ENCODE assay signal across 8 mouse cellular contexts in the genomic region with DNA sequence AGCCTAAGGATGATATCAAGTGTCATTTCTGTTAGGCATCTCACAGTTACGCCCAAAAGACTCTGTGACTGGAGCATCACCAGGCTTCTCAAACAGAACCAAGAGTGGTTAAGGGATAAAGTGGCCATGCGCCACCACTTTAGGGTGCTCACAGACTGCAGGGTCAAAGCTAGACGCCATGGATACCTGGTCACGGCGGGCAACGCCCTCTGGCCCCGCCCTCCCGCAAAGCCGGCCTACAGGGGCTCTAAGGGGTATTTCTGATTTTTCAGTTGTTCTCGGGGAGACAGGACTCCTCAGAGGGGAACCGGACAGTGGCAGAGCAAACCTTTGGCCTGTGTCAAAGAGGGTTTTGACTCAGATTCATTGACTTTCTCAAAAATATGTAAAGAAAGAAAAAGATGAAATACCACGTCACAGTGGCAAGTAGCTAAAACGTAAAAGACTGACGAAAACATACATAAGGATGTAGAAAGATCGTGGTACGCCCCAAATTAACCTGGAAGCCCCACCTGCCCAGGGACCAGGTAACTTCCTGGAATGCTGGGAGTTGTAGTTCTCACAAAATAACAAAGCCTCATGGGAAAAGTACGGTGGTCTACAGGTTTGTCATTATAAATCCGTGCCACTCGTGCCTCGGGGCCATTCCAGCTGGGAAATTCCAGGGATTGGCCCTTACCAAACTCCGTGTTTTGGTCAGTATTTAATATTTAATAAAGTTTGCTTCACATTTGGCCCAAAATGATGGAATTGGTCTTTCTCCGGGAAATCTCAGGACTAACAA.
DNase-seq lines count a peak whose midpoint lies in the region; ATAC-seq lines count a peak whose summit lies in the region.

No protein-coding gene starts in this region.

- H3K36me3 ChIP-seq in forebrain, embryonic 13.5 days (ENCODE audit: poor library complexity, severe bottlenecking), result no peaks in the 10 kb centered on the region

- DNase-seq in frontal cortex, postnatal 36 days (ENCODE audit: low spot score in 2 of 2), result peak; percentile 13 to 53
- peak; percentile 82 for DNase-seq in brain, adult 2 months (ENCODE audit: low read depth, low spot score)
- peak; percentile 48 to 63 for DNase-seq in kidney, postnatal 25 days
- DNase-seq in lung, postnatal 4 days, result peak; percentile 6 to 32
- DNase-seq in testis, postnatal 14 days (ENCODE audit: low spot score), result peak; percentile 14
- DNase-seq in thymus, adult 18-20 months, result no peak

- H3K4me1 ChIP-seq in forebrain, embryonic 13.5 days, result peaks cover 14% of the 10 kb centered on the region

- WGBS in forebrain, embryonic 13.5 days, result 11% methylated on average over 22 of the region's 22 CpGs

- no peaks in the 10 kb centered on the region for H3K9me3 ChIP-seq in forebrain, embryonic 13.5 days (replicated peaks)

- no peak for ATAC-seq in frontal cortex, adult (ENCODE audit: low TSS enrichment)
- 0 out of 2 replicates have a peak, but pooled peaks have one; percentile 41 for ATAC-seq in forebrain, embryonic 13.5 days

- peak overlapping the region; percentile 27 for H3K4me3 ChIP-seq in forebrain, embryonic 13.5 days

- H3K9ac ChIP-seq in forebrain, embryonic 13.5 days, result no peak overlapping the region

- no peak overlapping the region for H3K27ac ChIP-seq in forebrain, embryonic 13.5 days

- peaks cover 6% of the 10 kb centered on the region; the same call in 1 of the 2 replicates for H3K27me3 ChIP-seq in forebrain, embryonic 13.5 days

- H3K4me2 ChIP-seq in forebrain, embryonic 13.5 days, result peak overlapping the region; percentile 46

Comparison
In these comparisons a context has a peak if more than half of its experiments do, and no peak if none do; other contexts are left out.
1. DNase-seq: peak in frontal cortex, postnatal 36 days (2 of 2), brain, adult 2 months (single experiment), kidney, postnatal 25 days (2 of 2), lung, postnatal 4 days (2 of 2) and testis, postnatal 14 days (single experiment); none in thymus, adult 18-20 months (0 of 2).